In the genomic region with DNA sequence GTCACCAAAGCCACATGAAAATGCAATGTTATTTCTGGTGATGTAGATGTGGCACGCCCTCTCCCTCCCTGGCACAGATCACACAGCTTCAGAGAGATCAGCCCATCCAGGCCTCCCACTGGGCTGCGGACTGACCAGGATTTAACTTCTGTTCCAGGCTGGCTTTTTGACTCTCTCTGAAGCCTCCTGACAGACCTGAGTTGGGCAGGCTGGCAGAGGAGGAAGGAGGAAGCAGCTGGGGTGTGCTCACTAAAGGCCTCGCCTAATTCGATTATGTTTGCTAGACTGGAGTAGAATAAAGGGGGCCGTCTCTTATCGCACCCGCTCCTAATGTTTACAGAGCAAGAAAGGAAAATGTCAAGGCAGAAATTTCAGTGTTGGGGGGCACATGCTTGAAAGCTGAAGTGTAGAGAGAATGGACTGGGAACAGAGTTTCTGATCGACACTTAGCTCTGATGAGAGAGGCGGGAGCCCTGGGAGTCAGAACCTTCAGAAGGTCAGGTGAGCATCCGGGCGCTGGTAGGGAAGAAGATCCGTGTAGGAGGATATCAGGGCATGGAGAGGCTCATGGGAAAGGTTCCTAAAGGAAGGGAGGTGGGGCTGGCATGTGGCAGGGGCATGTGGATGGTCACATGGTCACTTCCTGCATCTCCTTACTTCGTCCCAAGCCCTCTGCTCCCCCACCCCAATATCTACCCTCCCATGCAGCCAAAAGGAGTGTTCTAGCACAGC, we compare ENCODE assay signal across 19 mouse cellular contexts. TPM values are rescaled to one million over a fixed set of nuclear protein-coding genes. Genes with fewer than 3 reads are reported as not detected.
A peak's percentile ranks its signal among the peaks of the same experiment; 100 is the strongest.
DNase-seq lines count a peak whose midpoint lies in the region; ATAC-seq and TF ChIP-seq lines count a peak whose summit lies in the region.
"Had no signal": no experiment of that assay in that cellular context is flagged by ENCODE, and none has a peak within 500 bp of the region (broad histone marks: within the 10 kb centered on the region; RNA-seq: fewer than 3 reads in every experiment).

No protein-coding gene starts in this region.

- H3K27me3 ChIP-seq in midbrain, postnatal 0 days (ENCODE audit: insufficient read depth, low read length), result no peaks in the 10 kb centered on the region
- H3K27me3 ChIP-seq in midbrain, embryonic 15.5 days (replicated peaks), result no peaks in the 10 kb centered on the region
- no peaks in the 10 kb centered on the region for H3K27me3 ChIP-seq in cerebellum, adult 2 months (ENCODE audit: control insufficient read depth, insufficient read depth, low read length)
- H3K27me3 ChIP-seq: liver, embryonic 13.5 days; midbrain, embryonic 12.5 days had no signal

- no peaks in the 10 kb centered on the region for H3K9me3 ChIP-seq in midbrain, postnatal 0 days (ENCODE audit: low read length)
- H3K9me3 ChIP-seq in midbrain, embryonic 15.5 days, result no peaks in the 10 kb centered on the region
- H3K9me3 ChIP-seq: limb, embryonic 10.5 days; liver, embryonic 13.5 days; midbrain, embryonic 12.5 days had no signal

- no peak for TF ChIP-seq CTCF in midbrain, postnatal 0 days (IDR thresholded peaks at IDR 0.05)
- TF ChIP-seq CTCF in cerebellum, adult 2 months (IDR thresholded peaks at IDR 0.05; ENCODE audit: borderline replicate concordance, insufficient read depth, low read depth, low read length), result no peak

- no peak overlapping the region for H3K4me3 ChIP-seq in midbrain, postnatal 0 days (ENCODE audit: low read depth, low read length)
- no peak overlapping the region for H3K4me3 ChIP-seq in midbrain, embryonic 15.5 days
- no peak overlapping the region for H3K4me3 ChIP-seq in cerebellum, adult 2 months (replicated peaks; ENCODE audit: insufficient read depth, low read depth, low read length)
- H3K4me3 ChIP-seq: heart, adult 2 months; limb, embryonic 10.5 days; liver, embryonic 13.5 days; midbrain, embryonic 12.5 days had no signal

- no peak overlapping the region for H3K27ac ChIP-seq in midbrain, postnatal 0 days (ENCODE audit: low read depth, low read length)
- H3K27ac ChIP-seq in midbrain, embryonic 15.5 days, result no peak overlapping the region
- peak overlapping the region; percentile 57 for H3K27ac ChIP-seq in cerebellum, adult 2 months (ENCODE audit: insufficient read depth, low read length)
- H3K27ac ChIP-seq: heart, adult 2 months; limb, embryonic 10.5 days; liver, embryonic 13.5 days; midbrain, embryonic 12.5 days had no signal

- 66% methylated on average over 13 of the region's 13 CpGs for WGBS in midbrain, postnatal 0 days
- WGBS in midbrain, embryonic 15.5 days, result 53% methylated on average over 13 of the region's 13 CpGs
- 17% methylated on average over 13 of the region's 13 CpGs for WGBS in cerebellum, adult 2 months

- TF ChIP-seq POLR2A in cerebellum, adult 2 months (IDR thresholded peaks at IDR 0.05; ENCODE audit: borderline replicate concordance, insufficient read depth, low read length), result no peak

- no peak overlapping the region for H3K4me2 ChIP-seq in midbrain, postnatal 0 days (ENCODE audit: low read depth, low read length, poor library complexity, severe bottlenecking)
- H3K4me2 ChIP-seq in midbrain, embryonic 15.5 days, result no peak overlapping the region
- H3K4me2 ChIP-seq: liver, embryonic 13.5 days; midbrain, embryonic 12.5 days had no signal

- no peak for ATAC-seq in midbrain, postnatal 0 days (ENCODE audit: low FRiP score)
- ATAC-seq in midbrain, embryonic 15.5 days (replicated peaks), result no peak
- ATAC-seq: intestine, postnatal 0 days had no signal

- no peaks in the 10 kb centered on the region for H3K36me3 ChIP-seq in midbrain, postnatal 0 days (ENCODE audit: insufficient read depth, low read length)
- H3K36me3 ChIP-seq in midbrain, embryonic 15.5 days (replicated peaks), result no peaks in the 10 kb centered on the region
- H3K36me3 ChIP-seq: limb, embryonic 10.5 days; liver, embryonic 13.5 days; midbrain, embryonic 12.5 days had no signal

- H3K9ac ChIP-seq in midbrain, postnatal 0 days (replicated peaks; ENCODE audit: low read length, poor library complexity, severe bottlenecking), result no peak overlapping the region
- H3K9ac ChIP-seq in midbrain, embryonic 15.5 days, result no peak overlapping the region
- H3K9ac ChIP-seq: liver, embryonic 13.5 days; midbrain, embryonic 12.5 days had no signal

- peak; percentile 78 for DNase-seq in midbrain, postnatal 0 days (ENCODE audit: low spot score)
- peak; percentile 61 to 72 for DNase-seq in cerebellum, adult 2 months
- peak; percentile 34 for DNase-seq in embryo, embryonic 11 days
- DNase-seq in mesoderm, embryonic 11.5 days (ENCODE audit: low read depth, low spot score), result peak; percentile 29
- no peak for DNase-seq in ovary, postnatal 10 days (ENCODE audit: low spot score)
- no peak for DNase-seq in thymus, postnatal 4 days
- no peak for DNase-seq in lung, adult 18-20 months
- DNase-seq: heart, adult 2 months; heart, postnatal 10 days; kidney, postnatal 25 days; liver, embryonic 13.5 days; lung, postnatal 10 days had no signal

- H3K4me1 ChIP-seq in midbrain, postnatal 0 days (ENCODE audit: insufficient read depth, low read length), result no peaks in the 10 kb centered on the region
- H3K4me1 ChIP-seq in midbrain, embryonic 15.5 days, result peaks cover 36% of the 10 kb centered on the region
- peaks cover 74% of the 10 kb centered on the region for H3K4me1 ChIP-seq in cerebellum, adult 2 months (ENCODE audit: control insufficient read depth, insufficient read depth, low read length)
- H3K4me1 ChIP-seq: limb, embryonic 10.5 days; liver, embryonic 13.5 days had no signal

RNA-seq across cellular contexts. Expression of a gene that starts 36.8 kb away (rescaled TPM):
- 22.3 and 22.6 TPM in 2 replicates for total RNA-seq in midbrain, postnatal 0 days (2014; rRNA removed)
- polyA plus RNA-seq in midbrain, postnatal 0 days (2015; fragmentation: Nextera tagmentation; extraction: Ambion mirVana), result 15.7 and 16.7 TPM in 2 replicates
- polyA plus RNA-seq in midbrain, embryonic 15.5 days (2015; fragmentation: Nextera tagmentation; extraction: Ambion mirVana), result 14.4 and 15.3 TPM in 2 replicates
- polyA plus RNA-seq in cerebellum, adult 2 months (2012; rRNA removed), result 45.8 and 48.5 TPM in 2 replicates
- total RNA-seq: ES-E14; heart, adult 2 months; heart, postnatal 10 days; neutrophil, adult 5-6 weeks had no signal
- polyA plus RNA-seq: heart, adult 2 months; limb, embryonic 10.5 days; liver, embryonic 13.5 days; thymus, postnatal 0 days had no signal

Comparison
In these comparisons a context has a peak if more than half of its experiments do, and no peak if none do; other contexts are left out.
1. DNase-seq: peak in midbrain, postnatal 0 days (single experiment), cerebellum, adult 2 months (2 of 2), embryo, embryonic 11 days (single experiment) and mesoderm, embryonic 11.5 days (single experiment); none in ovary, postnatal 10 days (single experiment), thymus, postnatal 4 days (single experiment) and lung, adult 18-20 months (0 of 2).